Mouse (Mus musculus): Measurements from ENCODE around the gene Lrig1. TPM values are rescaled to one million over a fixed set of nuclear protein-coding genes. Genes with fewer than 3 reads are reported as not detected.

The Lrig1 gene
- 11.5 and 13.5 TPM in 2 replicates for polyA plus RNA-seq (2014; fragmentation: Nextera tagmentation; extraction: Ambion mirVana)

DNA sequence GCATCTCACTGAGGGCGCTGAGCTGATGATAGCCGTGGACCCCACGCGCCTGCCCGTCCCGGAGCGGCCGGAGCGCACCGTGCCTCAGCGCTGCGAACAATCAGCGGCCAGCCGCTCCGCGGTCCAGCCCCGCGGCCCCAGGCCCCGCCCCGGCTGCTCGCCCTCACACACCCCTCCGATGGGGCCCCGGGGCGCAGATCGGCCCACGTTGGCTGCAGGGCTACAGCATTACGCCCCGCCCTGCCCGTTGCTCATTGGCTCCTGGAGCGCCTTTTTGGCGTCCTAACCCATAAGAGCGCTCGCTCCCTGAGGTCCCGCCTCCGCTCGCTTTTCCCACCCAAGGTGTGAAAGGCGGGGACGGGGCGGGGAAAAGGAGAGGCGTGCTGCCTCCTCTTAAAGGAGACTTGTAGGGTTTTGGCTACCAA, at the start of gene Lrig1:
Gene Lrig1, minus strand, starts transcription at position 92 of the 425 bp plus-strand sequence.
- peaks cover 5% of the 10 kb centered on the region; the same call in 1 of the 2 replicates for H3K27me3 ChIP-seq (ENCODE audit: insufficient read depth, low read length)
- TF ChIP-seq CTCF (IDR thresholded peaks at IDR 0.05; ENCODE audit: low read depth), result no peak
- no peaks in the 10 kb centered on the region for H3K36me3 ChIP-seq (ENCODE audit: insufficient read depth)
- no peaks in the 10 kb centered on the region for H3K9me3 ChIP-seq (ENCODE audit: low read depth, low read length)
- peak within 1 kb of the TSS; percentile 85 for H3K27ac ChIP-seq (ENCODE audit: low read depth)
- peak within 1 kb of the TSS; percentile 86 for H3K9ac ChIP-seq
- peaks cover 11% of the 10 kb centered on the region for H3K4me1 ChIP-seq (ENCODE audit: insufficient read depth)
- WGBS, result under 1% methylated on average over 38 of the region's 40 CpGs
- H3K4me2 ChIP-seq, result peak within 1 kb of the TSS; percentile 93
- ATAC-seq (ENCODE audit: insufficient read depth) (peak; percentile 99), DNase-seq (peak; percentile 100)
- peak within 1 kb of the TSS; percentile 78 for H3K4me3 ChIP-seq (ENCODE audit: low read depth, low read length)

DNA sequence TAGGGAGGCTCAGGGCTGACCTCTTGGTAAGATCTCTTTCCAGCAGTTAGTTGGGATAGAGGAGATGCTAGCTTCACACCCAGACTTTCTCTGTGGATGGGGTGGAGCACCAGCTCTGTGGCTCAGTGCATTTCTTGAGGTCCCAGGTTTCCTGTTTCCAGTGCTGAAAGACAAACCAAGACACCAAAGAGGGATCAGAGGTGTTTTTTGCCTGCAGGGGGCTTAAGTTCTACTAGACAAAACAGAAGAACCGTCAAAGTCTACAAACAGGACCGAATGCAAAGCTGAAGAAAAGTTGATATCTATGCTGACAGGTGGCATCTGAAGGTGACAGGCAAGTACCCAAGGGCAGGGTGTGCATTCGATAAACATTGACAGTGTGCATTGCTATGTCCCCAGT, 49.7 kb upstream of the Lrig1 start:
- Histone ChIP-seq H3K4me3 (ENCODE audit: low read depth, low read length) (no peak overlapping the region), H3K4me1 (ENCODE audit: insufficient read depth) (no peaks in the 10 kb centered on the region), H3K9ac (no peak overlapping the region), H3K36me3 (ENCODE audit: insufficient read depth) (no peaks in the 10 kb centered on the region), H3K9me3 (ENCODE audit: low read depth, low read length) (no peaks in the 10 kb centered on the region), H3K27me3 (ENCODE audit: insufficient read depth, low read length) (no peaks in the 10 kb centered on the region), H3K4me2 (no peak overlapping the region), H3K27ac (ENCODE audit: low read depth) (no peak overlapping the region)
- no peak for TF ChIP-seq CTCF (IDR thresholded peaks at IDR 0.05; ENCODE audit: low read depth)
- 82% methylated on average over 3 of the region's 3 CpGs for WGBS
- DNase-seq (no peak), ATAC-seq (ENCODE audit: insufficient read depth) (no peak)

DNA sequence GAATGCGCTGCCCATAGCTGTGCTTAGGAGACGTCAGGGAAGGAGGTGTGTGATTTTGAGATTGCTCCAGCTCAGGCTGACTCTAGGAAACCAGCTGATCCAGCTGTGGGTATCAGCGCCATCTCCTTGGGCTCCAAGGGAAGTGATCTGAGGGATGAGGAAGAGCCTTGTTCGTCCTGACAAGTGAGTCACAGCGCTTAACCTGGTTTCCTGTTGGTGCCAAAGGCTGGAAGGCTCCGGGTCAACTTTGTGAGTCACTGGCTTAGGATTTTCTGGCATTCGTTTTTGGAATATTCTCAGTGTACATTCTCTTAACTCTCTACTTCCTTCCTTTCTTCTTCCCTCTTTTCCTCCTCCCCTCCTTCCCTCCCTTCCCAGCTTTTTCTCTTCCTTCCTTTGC, 48.4 kb upstream of the Lrig1 start:
- no peaks in the 10 kb centered on the region for H3K4me1 ChIP-seq (ENCODE audit: insufficient read depth)
- WGBS, result 57% methylated on average over 7 of the region's 7 CpGs
- no peaks in the 10 kb centered on the region for H3K27me3 ChIP-seq (ENCODE audit: insufficient read depth, low read length)
- ATAC-seq (ENCODE audit: insufficient read depth) (no peak), DNase-seq (no peak)
- H3K36me3 ChIP-seq (ENCODE audit: insufficient read depth), result no peaks in the 10 kb centered on the region
- H3K27ac ChIP-seq (ENCODE audit: low read depth), result no peak overlapping the region
- no peak overlapping the region for H3K9ac ChIP-seq
- TF ChIP-seq CTCF (IDR thresholded peaks at IDR 0.05; ENCODE audit: low read depth), result no peak
- no peaks in the 10 kb centered on the region for H3K9me3 ChIP-seq (ENCODE audit: low read depth, low read length)
- H3K4me3 ChIP-seq (ENCODE audit: low read depth, low read length), result no peak overlapping the region
- no peak overlapping the region for H3K4me2 ChIP-seq

DNA sequence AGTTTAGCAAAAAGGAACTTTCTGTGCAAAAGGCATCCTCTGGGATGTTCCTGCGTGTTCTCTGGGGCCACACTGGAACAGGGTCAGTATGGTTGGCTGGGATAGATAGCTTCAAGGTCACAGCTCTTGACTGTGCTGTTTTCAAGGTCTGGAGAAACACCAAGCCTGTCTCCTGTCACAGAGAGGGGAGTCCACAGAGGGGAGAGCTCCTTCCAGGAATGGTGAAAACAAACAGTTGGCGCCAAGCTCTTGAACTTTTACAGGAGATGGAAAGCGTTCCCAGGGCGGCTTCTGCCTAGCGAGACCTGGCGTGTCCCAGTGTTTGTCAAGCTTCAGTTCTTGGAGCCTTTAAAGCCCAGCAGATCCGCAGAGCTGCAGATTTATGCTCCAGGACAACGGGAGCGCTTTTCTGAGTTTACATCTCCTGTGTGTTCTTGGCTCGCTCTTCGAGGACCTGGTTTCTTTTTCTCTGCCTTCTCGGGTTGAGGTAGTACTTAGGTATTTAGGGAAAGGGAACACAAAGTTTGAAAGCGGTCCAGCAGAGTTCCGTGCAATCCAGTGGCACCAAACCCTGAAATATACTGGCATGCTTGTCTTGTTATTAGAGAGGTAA, 40.3 kb upstream of the Lrig1 start:
- Histone ChIP-seq H3K36me3 (ENCODE audit: insufficient read depth) (no peaks in the 10 kb centered on the region), H3K4me2 (no peak overlapping the region), H3K4me3 (ENCODE audit: low read depth, low read length) (no peak overlapping the region), H3K27ac (ENCODE audit: low read depth) (no peak overlapping the region), H3K27me3 (ENCODE audit: insufficient read depth, low read length) (no peaks in the 10 kb centered on the region), H3K9me3 (ENCODE audit: low read depth, low read length) (no peaks in the 10 kb centered on the region), H3K4me1 (ENCODE audit: insufficient read depth) (no peaks in the 10 kb centered on the region; the same call in 1 of the 2 replicates), H3K9ac (no peak overlapping the region)
- WGBS, result 60% methylated on average over 14 of the region's 14 CpGs
- DNase-seq (no peak), ATAC-seq (ENCODE audit: insufficient read depth) (no peak)
- TF ChIP-seq CTCF (IDR thresholded peaks at IDR 0.05; ENCODE audit: low read depth), result no peak

DNA sequence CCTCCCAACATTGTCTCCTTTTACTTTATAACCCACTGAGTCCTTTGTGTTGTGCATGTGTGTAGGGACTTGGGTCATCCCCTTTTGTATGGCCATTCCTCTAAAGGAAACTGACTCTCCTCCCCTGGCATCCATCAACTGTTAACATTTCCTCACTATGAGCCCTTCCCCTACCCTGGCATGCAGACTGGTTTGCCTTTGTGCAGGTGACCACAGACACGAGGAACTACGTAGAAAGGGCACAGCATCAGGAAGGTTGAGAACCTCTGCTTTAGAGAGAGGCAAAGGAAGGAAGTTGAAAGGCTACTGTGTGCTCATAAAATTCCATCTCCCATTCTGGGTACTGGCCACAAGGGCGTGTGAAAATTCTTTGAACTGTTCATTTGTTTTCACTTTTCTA, 38.7 kb upstream of the Lrig1 start:
- H3K4me1 ChIP-seq (ENCODE audit: insufficient read depth), result no peaks in the 10 kb centered on the region; the same call in 1 of the 2 replicates
- TF ChIP-seq CTCF (IDR thresholded peaks at IDR 0.05; ENCODE audit: low read depth), result no peak
- H3K27ac ChIP-seq (ENCODE audit: low read depth), result no peak overlapping the region
- H3K27me3 ChIP-seq (ENCODE audit: insufficient read depth, low read length), result no peaks in the 10 kb centered on the region
- H3K9ac ChIP-seq, result no peak overlapping the region
- no peak for DNase-seq
- H3K9me3 ChIP-seq (ENCODE audit: low read depth, low read length), result no peaks in the 10 kb centered on the region
- H3K36me3 ChIP-seq (ENCODE audit: insufficient read depth), result no peaks in the 10 kb centered on the region
- no peak overlapping the region for H3K4me2 ChIP-seq
- ATAC-seq (ENCODE audit: insufficient read depth), result no peak
- no peak overlapping the region for H3K4me3 ChIP-seq (ENCODE audit: low read depth, low read length)
- 60% methylated on average over 3 of the region's 3 CpGs for WGBS

DNA sequence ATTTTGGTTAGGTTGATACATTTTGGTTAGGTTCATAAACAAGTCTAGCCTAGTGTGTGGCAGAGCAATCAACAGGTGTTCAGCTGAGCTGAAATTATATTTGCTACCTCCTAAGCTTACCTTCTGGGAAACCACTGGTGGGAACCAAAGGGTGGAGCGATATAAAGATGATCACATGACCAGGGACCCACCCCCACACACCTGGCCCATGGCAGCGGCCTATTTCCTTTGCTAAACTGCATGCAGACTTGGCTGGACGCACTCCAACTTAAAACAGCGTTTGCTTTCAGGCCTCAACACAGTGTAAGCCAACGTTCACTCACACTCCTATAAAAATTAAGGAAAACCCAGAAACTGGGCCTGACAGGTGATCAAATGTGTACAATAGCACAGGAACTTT, 33.9 kb upstream of the Lrig1 start:
- Histone ChIP-seq H3K27ac (ENCODE audit: low read depth) (no peak overlapping the region), H3K4me1 (ENCODE audit: insufficient read depth) (peaks cover 7% of the 10 kb centered on the region; the same call in 1 of the 2 replicates), H3K9ac (no peak overlapping the region), H3K9me3 (ENCODE audit: low read depth, low read length) (no peaks in the 10 kb centered on the region), H3K27me3 (ENCODE audit: insufficient read depth, low read length) (no peaks in the 10 kb centered on the region), H3K4me3 (ENCODE audit: low read depth, low read length) (no peak overlapping the region), H3K36me3 (ENCODE audit: insufficient read depth) (no peaks in the 10 kb centered on the region), H3K4me2 (no peak overlapping the region)
- ATAC-seq (ENCODE audit: insufficient read depth) (no peak), DNase-seq (no peak)
- 58% methylated on average over 5 of the region's 5 CpGs for WGBS
- no peak for TF ChIP-seq CTCF (IDR thresholded peaks at IDR 0.05; ENCODE audit: low read depth)

DNA sequence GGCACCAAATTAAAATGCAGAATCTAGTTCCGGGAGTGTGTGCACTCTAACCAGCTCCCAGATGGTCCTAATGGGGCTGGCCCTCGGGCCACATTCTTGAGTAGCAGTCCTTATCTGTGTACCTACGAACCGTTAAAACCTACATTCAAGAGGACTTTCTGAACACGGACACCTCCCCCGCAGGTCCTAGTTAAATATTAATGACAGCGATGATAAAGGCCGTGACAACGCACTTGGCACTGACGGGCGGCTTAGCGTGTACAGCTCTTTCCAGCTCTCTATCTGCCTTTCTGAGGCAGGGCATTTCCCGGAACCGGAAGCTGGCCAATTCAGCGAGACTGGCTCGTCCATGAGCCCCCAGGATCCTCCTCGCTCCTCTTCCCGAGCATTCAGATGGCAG, 29.9 kb upstream of the Lrig1 start:
- Histone ChIP-seq H3K9ac (no peak overlapping the region), H3K4me2 (peak overlapping the region; percentile 51)
- ATAC-seq (ENCODE audit: insufficient read depth), result peak; percentile 68; the same call in 1 of the 2 replicates

More for the DNA sequence above, 29.9 kb upstream of the Lrig1 start:
- Histone ChIP-seq H3K27ac (ENCODE audit: low read depth) (no peak overlapping the region), H3K4me3 (ENCODE audit: low read depth, low read length) (0 out of 2 replicates have a peak overlapping the region, but pooled peaks have one; percentile 16), H3K9me3 (ENCODE audit: low read depth, low read length) (no peaks in the 10 kb centered on the region), H3K36me3 (ENCODE audit: insufficient read depth) (no peaks in the 10 kb centered on the region), H3K27me3 (ENCODE audit: insufficient read depth, low read length) (no peaks in the 10 kb centered on the region), H3K4me1 (ENCODE audit: insufficient read depth) (peaks cover 7% of the 10 kb centered on the region; the same call in 1 of the 2 replicates)
- peak; percentile 74 for DNase-seq
- WGBS, result 24% methylated on average over 18 of the region's 18 CpGs
- no peak for TF ChIP-seq CTCF (IDR thresholded peaks at IDR 0.05; ENCODE audit: low read depth)

Data from lung, embryonic 14.5 days (tissue).